Mouse (Mus musculus) embryonic facial prominence, embryonic 11.5 days (tissue): ENCODE results near the gene Lsm7. TPM values are rescaled to one million over a fixed set of nuclear protein-coding genes. Genes with fewer than 3 reads are reported as not detected.

Experiments
- ATAC-seq: fragments of 200-750 bp; cut with Nextera tagmentation; replicated peaks from 2 replicates; pipeline ENCODE4 v1.8.0; 2017; ENCODE audit warnings: low read depth; ENCODE audit not compliant: insufficient number of reproducible peaks, low FRiP score, low TSS enrichment
- DNase-seq: peaks from one replicate; pipeline ENCODE4 v3.0.0-alpha.2; 2015; ENCODE audit warnings: low spot score
- H3K27ac ChIP-seq: fragments of 300-500 bp; sonication (generic); replicated peaks from 2 replicates; pipeline ENCODE4 v1.5.1; 2014; ENCODE audit warnings: mild to moderate bottlenecking, low read depth, low read length, control low read depth
- H3K27me3 ChIP-seq: fragments of 300-500 bp; sonication (generic); 2 replicates; pipeline ENCODE4 v1.6.1; 2014; ENCODE audit warnings: mild to moderate bottlenecking, low read length, moderate library complexity, mixed read lengths; ENCODE audit not compliant: control insufficient read depth, insufficient read depth
- H3K36me3 ChIP-seq: fragments of 300-500 bp; sonication (generic); replicated peaks from 2 replicates; pipeline ENCODE4 v1.6.1; 2014; ENCODE audit warnings: low read depth, mild to moderate bottlenecking, low read length, moderate library complexity, mixed read lengths; ENCODE audit not compliant: control insufficient read depth, insufficient read depth
- H3K4me1 ChIP-seq: fragments of 300-500 bp; sonication (generic); 2 replicates; pipeline ENCODE4 v1.6.1; 2014; ENCODE audit warnings: low read length, mixed read lengths; ENCODE audit not compliant: control insufficient read depth, insufficient read depth
- H3K4me2 ChIP-seq: fragments of 300-500 bp; sonication (generic); 2 replicates; pipeline ENCODE4 v1.6.1; 2014; ENCODE audit warnings: low read depth, mild to moderate bottlenecking, control low read depth, low read length, moderate library complexity
- H3K4me3 ChIP-seq: fragments of 300-500 bp; sonication (generic); 2 replicates; pipeline ENCODE4 v1.5.1; 2014; ENCODE audit warnings: low read depth, low read length, control low read depth
- H3K9ac ChIP-seq: fragments of 300-500 bp; sonication (generic); replicated peaks from 2 replicates; pipeline ENCODE4 v1.6.1; 2014; ENCODE audit warnings: mild to moderate bottlenecking, control low read depth, low read length
- H3K9me3 ChIP-seq: fragments of 300-500 bp; sonication (generic); replicated peaks from 2 replicates; pipeline ENCODE4 v1.6.1; 2016; ENCODE audit warnings: mild to moderate bottlenecking, low read length, inconsistent platforms, mixed read lengths; ENCODE audit not compliant: control insufficient read depth
- WGBS: fragments of 180-500 bp; shearing (Covaris S2); extraction: QIAGEN DNeasy Blood & Tissue Kit; methylation state at CpG from one replicate; pipeline ENCODE4 v1.1.7; 2014; 5-methylcytosine and 5-hydroxymethylcytosine counted together
- polyA plus RNA-seq: library from polyadenylated mRNA; unstranded; fragments of >200 nt; fragmentation: Nextera tagmentation; extraction: Ambion mirVana; gene quantifications from 2 replicates; pipeline ENCODE4 v1.2.1, GENCODE M21; 2014

Lsm7 gene
- polyA plus RNA-seq, 1 experiment from 2014 or later: 282 TPM

GRCm38 (mm10) chr10:80839848-80840247, 15.2 kb downstream of the Lsm7 start:
- Histone ChIP-seq H3K9ac (no peak overlapping the region), H3K4me3 (no peak overlapping the region), H3K36me3 (0 out of 2 replicates have a peak, but pooled peaks cover 2% of the 10 kb centered on the region), H3K9me3 (no peaks in the 10 kb centered on the region), H3K4me2 (no peak overlapping the region), H3K4me1 (peaks cover 3% of the 10 kb centered on the region; the same call in 1 of the 2 replicates), H3K27me3 (peaks cover 43% of the 10 kb centered on the region), H3K27ac (no peak overlapping the region)
- 63% methylated on average over 6 of the region's 6 CpGs for WGBS
- no peak for DNase-seq
- no peak for ATAC-seq

- 46% methylated on average over 2 of the region's 2 CpGs for WGBS
- Histone ChIP-seq H3K4me1 (peaks cover 3% of the 10 kb centered on the region; the same call in 1 of the 2 replicates), H3K27me3 (peaks cover 37% of the 10 kb centered on the region), H3K36me3 (0 out of 2 replicates have a peak, but pooled peaks cover 3% of the 10 kb centered on the region), H3K4me3 (no peak overlapping the region), H3K4me2 (no peak overlapping the region), H3K9ac (no peak overlapping the region), H3K27ac (no peak overlapping the region), H3K9me3 (no peaks in the 10 kb centered on the region)
- no peak for DNase-seq
- ATAC-seq: no peak
These were observed 16.6 kb downstream of the Lsm7 start for GRCm38 (mm10) chr10:80838346-80838912.

GRCm38 (mm10) chr10:80837827-80838226, 17.2 kb downstream of the Lsm7 start:
- 16% methylated on average over 2 of the region's 2 CpGs for WGBS
- H3K4me2 ChIP-seq: no peak overlapping the region
- peaks cover 3% of the 10 kb centered on the region; the same call in 1 of the 2 replicates for H3K4me1 ChIP-seq
- ATAC-seq (no peak), DNase-seq (no peak)
- H3K9ac ChIP-seq: no peak overlapping the region
- no peak overlapping the region for H3K27ac ChIP-seq
- H3K27me3 ChIP-seq: peaks cover 31% of the 10 kb centered on the region
- H3K9me3 ChIP-seq: no peaks in the 10 kb centered on the region
- no peak overlapping the region for H3K4me3 ChIP-seq
- H3K36me3 ChIP-seq: 0 out of 2 replicates have a peak, but pooled peaks cover 3% of the 10 kb centered on the region

GRCm38 (mm10) chr10:80836949-80837379, 18.0 kb downstream of the Lsm7 start:
- no peak overlapping the region for H3K9ac ChIP-seq
- H3K4me2 ChIP-seq: no peak overlapping the region
- 0 out of 2 replicates have a peak, but pooled peaks cover 3% of the 10 kb centered on the region for H3K36me3 ChIP-seq
- WGBS: 49% methylated on average over 7 of the region's 7 CpGs
- H3K27ac ChIP-seq: no peak overlapping the region
- no peaks in the 10 kb centered on the region for H3K9me3 ChIP-seq
- DNase-seq: no peak
- peaks cover 27% of the 10 kb centered on the region for H3K27me3 ChIP-seq
- H3K4me3 ChIP-seq: no peak overlapping the region
- peaks cover 3% of the 10 kb centered on the region; the same call in 1 of the 2 replicates for H3K4me1 ChIP-seq
- ATAC-seq: no peak

- Histone ChIP-seq H3K4me3 (no peak overlapping the region), H3K36me3 (0 out of 2 replicates have a peak, but pooled peaks cover 3% of the 10 kb centered on the region), H3K4me1 (peaks cover 3% of the 10 kb centered on the region; the same call in 1 of the 2 replicates), H3K27me3 (peaks cover 27% of the 10 kb centered on the region), H3K9me3 (no peaks in the 10 kb centered on the region), H3K27ac (no peak overlapping the region), H3K4me2 (no peak overlapping the region), H3K9ac (no peak overlapping the region)
- ATAC-seq (no peak), DNase-seq (no peak)
- WGBS: 55% methylated on average over 30 of the region's 30 CpGs
These were observed 19.4 kb downstream of the Lsm7 start for GRCm38 (mm10) chr10:80835617-80836016.

- H3K36me3 ChIP-seq: peaks cover 8% of the 10 kb centered on the region
- no peak overlapping the region for H3K9ac ChIP-seq
- 66% methylated on average over 7 of the region's 7 CpGs for WGBS
- DNase-seq (no peak), ATAC-seq (no peak)
- no peak overlapping the region for H3K4me3 ChIP-seq
- H3K4me1 ChIP-seq: peaks cover 4% of the 10 kb centered on the region; the same call in 1 of the 2 replicates
- peaks cover 27% of the 10 kb centered on the region for H3K27me3 ChIP-seq
- H3K4me2 ChIP-seq: no peak overlapping the region
- H3K9me3 ChIP-seq: no peaks in the 10 kb centered on the region
- H3K27ac ChIP-seq: no peak overlapping the region
These were observed 22.2 kb downstream of the Lsm7 start for GRCm38 (mm10) chr10:80832818-80833217.

- Histone ChIP-seq H3K9me3 (no peaks in the 10 kb centered on the region), H3K27me3 (peaks cover 21% of the 10 kb centered on the region), H3K4me1 (peaks cover 4% of the 10 kb centered on the region; the same call in 1 of the 2 replicates), H3K9ac (no peak overlapping the region), H3K36me3 (peaks cover 8% of the 10 kb centered on the region), H3K4me3 (no peak overlapping the region), H3K27ac (no peak overlapping the region), H3K4me2 (no peak overlapping the region)
- DNase-seq: peak; percentile 82
- WGBS: 2% methylated on average over 9 of the region's 9 CpGs
- no peak for ATAC-seq
These were observed 23.9 kb downstream of the Lsm7 start for GRCm38 (mm10) chr10:80831136-80831535.
